Mouse (Mus musculus): ENCODE measurements around the gene Ifi207. TPM values are rescaled to one million over a fixed set of nuclear protein-coding genes. Genes with fewer than 3 reads are reported as not detected.

Ifi207 gene
- polyA plus RNA-seq, 1 experiment from 2014 or later = 0.96 TPM

Other genes starting within 250 kb of the Ifi207 start
- not detected in 2 replicates for gene Ifi214, start 205.8 kb downstream of the Ifi207 start, polyA plus RNA-seq (2015; fragmentation: Nextera tagmentation; extraction: Ambion mirVana)
- not detected in 2 replicates for gene Ifi213, start 142.5 kb downstream of the Ifi207 start, polyA plus RNA-seq (2015; fragmentation: Nextera tagmentation; extraction: Ambion mirVana)
- 0.11 TPM in 1 of 2 replicates, not detected in the other for gene Ifi209, start 110.8 kb downstream of the Ifi207 start, polyA plus RNA-seq (2015; fragmentation: Nextera tagmentation; extraction: Ambion mirVana)
- gene Ifi208, start 68.1 kb downstream of the Ifi207 start, polyA plus RNA-seq (2015; fragmentation: Nextera tagmentation; extraction: Ambion mirVana) = 0.10 TPM in 1 of 2 replicates, not detected in the other
- gene Ifi204, start 25.2 kb upstream of the Ifi207 start, polyA plus RNA-seq (2015; fragmentation: Nextera tagmentation; extraction: Ambion mirVana) = 0.57 and 0.85 TPM in 2 replicates
- gene Ifi211, start 171.3 kb upstream of the Ifi207 start, polyA plus RNA-seq (2015; fragmentation: Nextera tagmentation; extraction: Ambion mirVana) = 0.31 TPM in 1 of 2 replicates, not detected in the other
- gene Mndal, start 200.7 kb upstream of the Ifi207 start, polyA plus RNA-seq (2015; fragmentation: Nextera tagmentation; extraction: Ambion mirVana) = 0.59 and 0.78 TPM in 2 replicates
- 0.21 and 0.85 TPM in 2 replicates for gene Ifi203, start 200.9 kb upstream of the Ifi207 start, polyA plus RNA-seq (2015; fragmentation: Nextera tagmentation; extraction: Ambion mirVana)
- gene Ifi202b, start 241.0 kb upstream of the Ifi207 start, polyA plus RNA-seq (2015; fragmentation: Nextera tagmentation; extraction: Ambion mirVana) = not detected in 2 replicates

Measured in neural tube, embryonic 13.5 days (tissue).